Mouse (Mus musculus) hindbrain, embryonic 14.5 days (tissue): Measurements from ENCODE around the gene Mxd3. TPM values are rescaled to one million over a fixed set of nuclear protein-coding genes. Genes with fewer than 3 reads are reported as not detected.
A peak's percentile ranks its signal among the peaks of the same experiment; 100 is the strongest.

Experiments used
- ATAC-seq: fragments of 200-750 bp; cut with Nextera tagmentation; 2 replicates; pipeline ENCODE4 v1.8.0; 2017; ENCODE audit warnings: moderate number of reproducible peaks, mild to moderate bottlenecking, moderate TSS enrichment, moderate library complexity; ENCODE audit not compliant: low FRiP score
- DNase-seq: peaks from one replicate; pipeline ENCODE4 v3.0.0-alpha.2; 2015; ENCODE audit warnings: low spot score
- H3K27ac ChIP-seq: fragments of 300-500 bp; sonication (generic); 2 replicates; pipeline ENCODE4 v1.5.1; 2014; ENCODE audit warnings: mild to moderate bottlenecking, moderate library complexity
- H3K27me3 ChIP-seq: fragments of 300-500 bp; sonication (generic); 2 replicates; pipeline ENCODE4 v1.6.1; 2014; ENCODE audit warnings: mild to moderate bottlenecking, low read length, mixed read lengths; ENCODE audit not compliant: control insufficient read depth, insufficient read depth
- H3K36me3 ChIP-seq: fragments of 300-500 bp; sonication (generic); replicated peaks from 2 replicates; pipeline ENCODE4 v1.6.1; 2014; ENCODE audit not compliant: control insufficient read depth, insufficient read depth
- H3K4me1 ChIP-seq: fragments of 300-500 bp; sonication (generic); replicated peaks from 2 replicates; pipeline ENCODE4 v1.6.1; 2014; ENCODE audit warnings: antibody characterized with exemption, low read length, mixed read lengths; ENCODE audit not compliant: control insufficient read depth, insufficient read depth
- H3K4me2 ChIP-seq: fragments of 300-500 bp; sonication (generic); replicated peaks from 2 replicates; pipeline ENCODE4 v1.6.1; 2014; ENCODE audit warnings: mild to moderate bottlenecking, moderate library complexity
- H3K4me3 ChIP-seq: fragments of 300-500 bp; sonication (generic); replicated peaks from 2 replicates; pipeline ENCODE4 v1.5.1; 2014; ENCODE audit warnings: mild to moderate bottlenecking, low read length
- H3K9ac ChIP-seq: fragments of 300-500 bp; sonication (generic); 2 replicates; pipeline ENCODE4 v1.6.1; 2014
- H3K9me3 ChIP-seq: fragments of 300-500 bp; sonication (generic); 2 replicates; pipeline ENCODE4 v1.6.1; 2016; ENCODE audit warnings: low read length; ENCODE audit not compliant: control insufficient read depth
- WGBS: fragments of 180-500 bp; shearing (Covaris S2); extraction: QIAGEN DNeasy Blood & Tissue Kit; methylation state at CpG from one replicate; pipeline ENCODE4 v1.1.7; 2014; 5-methylcytosine and 5-hydroxymethylcytosine counted together
- polyA plus RNA-seq: library from polyadenylated mRNA; unstranded; fragments of >200 nt; fragmentation: Nextera tagmentation; extraction: Ambion mirVana; gene quantifications from 2 replicates; pipeline ENCODE4 v1.2.1, GENCODE M21; 2014

Mxd3 gene
- polyA plus RNA-seq, 1 experiment from 2014 or later = 8.4 TPM

DNA sequence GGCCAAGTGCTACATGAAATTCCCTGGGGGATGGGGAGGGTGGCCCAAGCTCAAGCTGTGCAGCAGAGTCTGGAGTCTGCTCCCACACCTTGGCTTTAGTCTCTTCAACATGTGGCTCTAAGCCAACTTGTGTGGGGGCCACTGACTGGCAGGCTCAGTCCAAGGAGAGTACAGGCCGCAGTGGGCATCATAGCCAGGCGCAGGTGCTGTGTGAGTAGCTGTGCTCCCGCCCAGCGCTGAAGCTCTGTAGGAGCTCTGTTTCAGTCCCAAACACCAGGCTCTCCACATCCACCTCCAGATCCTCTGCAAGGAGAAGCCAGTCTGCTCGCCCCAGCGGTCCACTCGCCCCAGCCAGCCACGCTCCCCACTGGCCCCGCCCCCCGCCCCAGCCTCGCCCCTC is 4.0 kb downstream of the Mxd3 start:
- Histone ChIP-seq H3K27ac (no peak overlapping the region), H3K4me1 (peaks cover 38% of the 10 kb centered on the region), H3K4me3 (no peak overlapping the region), H3K36me3 (peaks cover 33% of the 10 kb centered on the region), H3K27me3 (no peaks in the 10 kb centered on the region), H3K9me3 (no peaks in the 10 kb centered on the region), H3K4me2 (no peak overlapping the region), H3K9ac (no peak overlapping the region)
- WGBS = 80% methylated on average over 11 of the region's 11 CpGs
- ATAC-seq (no peak), DNase-seq (no peak)

DNA sequence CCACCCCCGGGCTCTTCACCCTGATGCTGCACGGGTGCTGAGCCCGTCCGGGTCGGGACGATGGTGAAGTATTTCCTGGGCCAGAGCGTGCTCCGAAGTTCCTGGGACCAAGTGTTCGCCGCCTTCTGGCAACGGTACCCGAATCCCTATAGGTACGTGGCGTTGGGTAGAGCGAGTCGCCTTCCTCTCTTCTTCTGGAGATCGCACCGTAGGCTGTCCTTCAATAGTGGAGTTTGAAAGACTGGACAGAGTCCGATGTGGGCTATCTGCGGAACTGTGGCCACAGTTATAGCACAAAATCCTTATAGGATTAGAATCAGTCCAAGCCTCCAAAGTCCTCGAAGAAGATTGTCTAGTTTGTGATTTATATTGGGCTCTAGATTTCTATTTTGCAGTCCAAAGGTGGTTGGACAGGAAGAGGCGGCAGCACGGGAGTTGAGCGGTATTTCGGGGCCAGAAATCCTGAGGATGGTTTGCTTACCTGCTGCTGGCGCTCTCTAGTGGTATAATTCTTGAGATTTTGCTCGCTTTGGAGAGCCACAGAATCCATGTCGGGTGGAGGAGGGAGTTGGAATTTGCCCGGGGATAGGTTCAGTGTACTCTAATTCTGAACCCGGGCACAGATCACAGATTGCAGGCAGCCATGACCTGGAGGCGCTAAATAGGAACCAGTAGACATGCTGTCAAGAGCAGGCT is 7.3 kb downstream of the Mxd3 start:
- Histone ChIP-seq H3K9ac (peak overlapping the region; percentile 89), H3K4me2 (peak overlapping the region; percentile 93), H3K4me3 (peak overlapping the region; percentile 83), H3K27me3 (no peaks in the 10 kb centered on the region), H3K27ac (peak overlapping the region; percentile 67), H3K4me1 (peaks cover 30% of the 10 kb centered on the region), H3K36me3 (peaks cover 66% of the 10 kb centered on the region), H3K9me3 (no peaks in the 10 kb centered on the region)
- 2% methylated on average over 31 of the region's 31 CpGs for WGBS
- DNase-seq (peak; percentile 70), ATAC-seq (no peak)

DNA sequence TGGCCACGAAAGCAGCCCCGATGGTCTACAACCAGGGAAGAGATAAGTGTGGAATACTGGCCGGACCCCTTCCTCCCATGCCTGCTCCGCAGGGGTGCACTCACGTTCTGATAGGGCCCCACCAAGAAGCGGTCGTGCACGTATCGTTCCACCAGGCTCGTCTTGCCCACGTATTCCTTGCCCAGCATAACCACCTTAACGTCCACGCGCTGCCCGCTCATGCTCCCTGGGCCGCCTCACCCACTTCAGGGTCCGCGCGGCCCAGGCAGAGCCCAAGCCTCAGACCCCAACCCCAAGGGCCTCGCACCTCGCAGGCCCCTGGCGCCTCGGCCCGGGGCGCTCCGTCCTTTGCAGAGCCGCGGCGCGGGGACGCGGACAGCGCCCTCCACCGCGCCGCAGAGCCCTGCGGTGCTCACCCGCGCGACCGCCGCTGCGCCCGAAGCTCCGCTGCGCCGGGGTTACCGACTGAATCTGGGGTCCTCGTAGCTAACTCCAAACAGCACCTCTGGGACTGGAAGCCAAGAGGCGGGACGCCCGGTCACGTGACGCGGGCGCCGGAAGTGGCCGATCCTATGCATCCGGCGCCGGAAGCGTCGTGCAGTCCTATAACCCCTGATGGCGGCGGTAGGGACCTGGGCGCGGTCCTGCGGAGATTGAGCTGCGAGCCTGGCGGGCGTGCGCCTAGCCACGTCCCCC is 8.0 kb downstream of the Mxd3 start, which contains the start of gene Rab24:
TSS of gene Rab24 (minus strand) at position 513 of the 696 bp plus-strand sequence.
- Histone ChIP-seq H3K9ac (peak within 1 kb of the TSS; percentile 89), H3K4me1 (peaks cover 26% of the 10 kb centered on the region), H3K4me2 (peak within 1 kb of the TSS; percentile 93), H3K36me3 (peaks cover 73% of the 10 kb centered on the region), H3K4me3 (peak within 1 kb of the TSS; percentile 83), H3K27me3 (no peaks in the 10 kb centered on the region), H3K27ac (peak within 1 kb of the TSS; percentile 67), H3K9me3 (no peaks in the 10 kb centered on the region)
- peak; percentile 91 for ATAC-seq
- DNase-seq = peak; percentile 94
- WGBS = under 1% methylated on average over 73 of the region's 73 CpGs

DNA sequence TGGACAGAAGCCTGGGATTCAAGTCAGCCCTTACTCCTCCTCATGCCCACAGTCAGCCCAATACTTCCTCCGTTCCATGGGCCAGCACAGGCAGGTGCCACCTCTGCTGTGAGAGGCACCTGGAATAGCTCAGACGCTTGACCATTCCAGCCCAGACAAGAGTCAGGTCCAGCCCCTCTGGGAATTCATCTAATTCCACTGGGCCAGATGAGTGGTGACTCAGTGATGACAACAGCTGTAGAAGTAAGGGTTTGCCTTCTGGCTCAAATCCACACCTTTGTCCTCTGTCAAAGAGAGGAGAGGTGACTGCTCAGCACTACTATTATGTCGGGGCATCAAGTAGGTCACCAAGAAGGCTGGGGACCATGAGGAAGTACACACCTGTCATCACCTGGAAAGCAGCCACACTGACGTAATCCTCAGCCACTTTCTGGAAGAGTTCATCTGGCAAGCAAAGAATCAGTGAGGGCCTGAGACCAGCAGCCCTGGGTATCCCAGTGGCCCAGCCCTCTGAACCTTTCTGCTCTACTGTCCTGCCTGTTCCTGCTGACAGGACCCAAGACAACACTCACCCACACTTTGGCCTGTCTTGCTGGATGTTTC is 9.6 kb downstream of the Mxd3 start, which contains the start of gene Prelid1:
TSS of gene Prelid1 (plus strand) at position 570 of the 603 bp plus-strand sequence.
- H3K4me3 ChIP-seq = peak within 1 kb of the TSS; percentile 83
- no peaks in the 10 kb centered on the region for H3K27me3 ChIP-seq
- no peak for ATAC-seq
- H3K9me3 ChIP-seq = no peaks in the 10 kb centered on the region
- H3K27ac ChIP-seq = 0 out of 2 replicates have a peak within 1 kb of the TSS, but pooled peaks have one; percentile 67
- peaks cover 26% of the 10 kb centered on the region for H3K4me1 ChIP-seq
- WGBS = 89% methylated on average over 4 of the region's 4 CpGs
- H3K4me2 ChIP-seq = peak within 1 kb of the TSS; percentile 93
- no peak for DNase-seq
- H3K9ac ChIP-seq = peak within 1 kb of the TSS; percentile 89
- peaks cover 75% of the 10 kb centered on the region for H3K36me3 ChIP-seq

DNA sequence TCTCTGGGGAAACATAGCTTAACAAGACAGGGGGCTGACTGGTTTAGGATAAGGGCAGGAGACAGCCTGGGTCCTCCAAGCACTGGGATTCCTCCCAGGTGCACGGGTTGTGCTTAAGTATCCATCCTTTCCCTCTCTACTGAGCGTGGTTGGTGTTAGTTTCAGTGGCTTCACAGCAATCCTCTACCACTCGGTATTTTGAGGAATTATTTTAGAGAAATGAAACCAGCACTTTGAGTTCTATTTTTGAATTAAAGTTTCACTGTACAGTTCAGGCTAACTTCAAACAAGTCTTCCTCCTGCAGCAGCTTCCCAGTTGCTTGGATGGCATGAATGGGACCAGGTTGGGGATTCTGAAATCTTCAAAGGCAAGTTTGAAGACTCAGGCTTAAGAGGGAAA is 11.3 kb downstream of the Mxd3 start:
- H3K36me3 ChIP-seq = peaks cover 77% of the 10 kb centered on the region

DNA sequence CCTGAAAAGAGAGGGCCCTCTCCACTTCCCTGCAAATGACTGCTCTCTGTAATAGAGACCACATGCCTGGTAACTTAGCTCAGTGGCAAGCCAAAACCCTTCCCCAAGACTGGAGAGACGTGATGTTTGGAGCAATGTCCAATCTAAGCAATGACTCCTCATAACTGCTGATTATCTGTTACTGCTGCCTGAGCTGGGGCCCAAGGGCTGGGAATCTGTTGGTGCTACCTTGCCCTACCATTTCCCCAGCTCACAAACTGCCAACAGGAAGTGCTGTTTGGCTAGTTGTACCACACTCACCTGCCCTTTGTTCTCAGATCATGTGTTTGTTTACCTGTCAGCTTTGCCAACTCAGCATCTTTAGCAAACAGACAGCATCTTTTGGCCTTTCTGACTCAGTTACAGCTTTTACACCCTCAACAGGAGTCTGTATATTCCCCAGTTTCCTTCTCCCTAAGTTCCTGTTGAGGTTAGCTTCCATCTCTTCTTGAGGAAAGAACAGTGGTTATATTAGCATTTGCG is 14.7 kb downstream of the Mxd3 start:
- H3K4me3 ChIP-seq = no peak overlapping the region

More for the DNA sequence above, 11.3 kb downstream of the Mxd3 start:
- no peak overlapping the region for H3K27ac ChIP-seq
- no peaks in the 10 kb centered on the region for H3K9me3 ChIP-seq
- no peak overlapping the region for H3K4me3 ChIP-seq
- no peak overlapping the region for H3K9ac ChIP-seq
- H3K4me2 ChIP-seq = no peak overlapping the region
- H3K27me3 ChIP-seq = no peaks in the 10 kb centered on the region
- WGBS = 80% methylated on average over 3 of the region's 3 CpGs
- ATAC-seq = no peak
- no peak for DNase-seq
- H3K4me1 ChIP-seq = peaks cover 19% of the 10 kb centered on the region

DNA sequence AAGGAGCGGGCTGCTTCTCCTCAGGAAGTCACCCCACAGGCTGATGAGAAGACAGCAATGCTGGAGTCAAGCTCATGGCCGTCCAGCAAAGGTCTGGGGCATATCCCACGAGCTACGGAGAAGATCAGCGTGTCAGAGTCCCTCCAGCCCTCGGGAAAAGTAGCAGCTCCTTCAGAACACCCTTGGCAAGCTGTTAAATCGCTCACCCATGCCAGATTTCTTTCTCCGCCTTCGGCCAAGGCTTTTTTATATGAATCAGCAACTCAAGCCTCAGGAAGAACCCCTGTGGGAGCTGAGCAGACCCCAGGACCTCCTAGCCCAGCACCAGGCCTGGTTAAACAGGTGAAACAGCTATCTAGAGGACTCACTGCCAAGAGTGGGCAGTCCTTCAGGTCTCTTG is 16.6 kb downstream of the Mxd3 start:
- Histone ChIP-seq H3K9me3 (no peaks in the 10 kb centered on the region), H3K4me1 (no peaks in the 10 kb centered on the region), H3K27me3 (no peaks in the 10 kb centered on the region), H3K4me3 (no peak overlapping the region), H3K27ac (no peak overlapping the region), H3K4me2 (no peak overlapping the region), H3K36me3 (peaks cover 97% of the 10 kb centered on the region), H3K9ac (no peak overlapping the region)
- no peak for DNase-seq
- no peak for ATAC-seq
- WGBS = 89% methylated on average over 9 of the region's 9 CpGs

More for the DNA sequence above, 14.7 kb downstream of the Mxd3 start:
- peaks cover 100% of the 10 kb centered on the region for H3K36me3 ChIP-seq
- H3K27ac ChIP-seq = no peak overlapping the region
- ATAC-seq (no peak), DNase-seq (no peak)
- H3K9ac ChIP-seq = no peak overlapping the region
- H3K27me3 ChIP-seq = no peaks in the 10 kb centered on the region
- no peak overlapping the region for H3K4me2 ChIP-seq
- 96% methylated on average over 2 of the region's 2 CpGs for WGBS
- no peaks in the 10 kb centered on the region for H3K9me3 ChIP-seq
- no peaks in the 10 kb centered on the region for H3K4me1 ChIP-seq

DNA sequence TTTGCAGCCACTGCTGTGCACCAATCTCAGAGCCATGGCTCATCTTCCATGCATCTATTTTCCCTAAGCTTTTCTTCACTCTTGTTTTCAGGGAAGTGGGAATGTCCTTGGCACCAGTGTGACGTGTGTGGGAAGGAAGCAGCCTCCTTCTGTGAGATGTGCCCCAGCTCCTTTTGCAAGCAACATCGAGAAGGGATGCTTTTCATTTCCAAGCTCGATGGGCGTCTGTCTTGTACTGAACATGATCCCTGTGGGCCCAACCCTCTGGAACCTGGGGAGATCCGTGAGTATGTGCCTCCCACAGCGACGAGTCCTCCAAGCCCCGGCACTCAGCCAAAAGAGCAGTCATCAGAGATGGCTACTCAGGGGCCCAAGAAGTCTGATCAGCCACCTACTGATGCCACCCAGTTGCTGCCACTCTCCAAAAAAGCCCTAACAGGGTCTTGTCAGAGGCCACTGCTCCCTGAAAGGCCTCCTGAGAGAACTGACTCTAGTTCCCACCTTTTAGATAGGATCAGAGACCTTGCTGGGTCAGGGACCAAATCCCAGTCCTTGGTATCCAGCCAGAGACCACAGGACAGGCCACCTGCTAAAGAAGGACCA is 17.5 kb downstream of the Mxd3 start:
- DNase-seq (no peak), ATAC-seq (no peak)
- Histone ChIP-seq H3K27me3 (no peaks in the 10 kb centered on the region), H3K36me3 (peaks cover 97% of the 10 kb centered on the region), H3K4me3 (no peak overlapping the region), H3K9ac (no peak overlapping the region), H3K4me2 (no peak overlapping the region), H3K27ac (no peak overlapping the region), H3K9me3 (no peaks in the 10 kb centered on the region), H3K4me1 (no peaks in the 10 kb centered on the region)
- WGBS = 91% methylated on average over 8 of the region's 8 CpGs

DNA sequence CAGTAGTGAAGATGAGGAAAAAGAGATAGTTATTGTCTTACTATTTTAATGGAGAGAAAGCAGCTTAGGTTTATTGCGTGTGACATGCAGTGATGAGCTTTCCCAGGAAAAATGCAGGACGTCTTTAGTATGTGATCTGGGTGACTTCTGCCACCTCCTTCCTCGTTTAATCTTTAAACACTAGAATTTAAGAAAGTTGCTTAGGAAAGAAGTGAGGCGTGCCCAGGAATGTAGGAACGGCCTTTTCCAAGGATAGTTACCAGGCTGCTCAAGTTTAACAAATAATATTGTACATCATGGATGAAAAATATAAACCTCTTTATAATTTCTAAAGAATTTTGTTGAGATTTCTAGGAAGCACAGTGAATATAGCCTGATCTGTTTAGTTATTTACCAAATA is 28.7 kb downstream of the Mxd3 start:
- Histone ChIP-seq H3K36me3 (peaks cover 96% of the 10 kb centered on the region), H3K4me3 (no peak overlapping the region), H3K4me2 (no peak overlapping the region), H3K9ac (no peak overlapping the region), H3K27me3 (no peaks in the 10 kb centered on the region), H3K4me1 (no peaks in the 10 kb centered on the region), H3K27ac (no peak overlapping the region), H3K9me3 (no peaks in the 10 kb centered on the region)
- 93% methylated on average over 5 of the region's 5 CpGs for whole genome bisulfite sequencing
- ATAC-seq (no peak), DNase-seq (no peak)
